Mouse (Mus musculus): Measurements from ENCODE around the gene Rmnd1.
"Not testable (repeated sequence)": the region's sequence is repeated elsewhere in the genome, so short reads cannot be mapped to it uniquely, and the experiment has no call there.

The Rmnd1 gene

GRCm38 (mm10) chr10:4432123-4432931 is at the start of gene Rmnd1, which contains the start of gene Armt1:
TSS of gene Rmnd1 (minus strand) at chr10:4432388.
TSS of gene Armt1 (plus strand) at chr10:4432467.
- peak; percentile 87 for ATAC-seq (ENCODE audit: low TSS enrichment)

GRCm38 (mm10) chr10:4481695-4482094 is 49.5 kb upstream of the Rmnd1 start:
- no peak for ATAC-seq (ENCODE audit: low TSS enrichment)

GRCm38 (mm10) chr10:4480929-4481328 is 48.7 kb upstream of the Rmnd1 start:
- no peak for ATAC-seq (ENCODE audit: low TSS enrichment)

GRCm38 (mm10) chr10:4476604-4477003 is 44.4 kb upstream of the Rmnd1 start:
- no peak for ATAC-seq (ENCODE audit: low TSS enrichment)

- no peak for ATAC-seq (ENCODE audit: low TSS enrichment)
Observed at GRCm38 (mm10) chr10:4475431-4475830, 43.2 kb upstream of the Rmnd1 start.

GRCm38 (mm10) chr10:4473591-4473993 is 41.4 kb upstream of the Rmnd1 start:
- ATAC-seq (ENCODE audit: low TSS enrichment) = no peak

GRCm38 (mm10) chr10:4469406-4469805 is 37.2 kb upstream of the Rmnd1 start:
- no peak for ATAC-seq (ENCODE audit: low TSS enrichment)

- ATAC-seq (ENCODE audit: low TSS enrichment) = no peak
Observed at GRCm38 (mm10) chr10:4465799-4466198, 33.6 kb upstream of the Rmnd1 start.

- ATAC-seq (ENCODE audit: low TSS enrichment) = no peak
Observed at GRCm38 (mm10) chr10:4460201-4460600, 28.0 kb upstream of the Rmnd1 start.

- no peak for ATAC-seq (ENCODE audit: low TSS enrichment)
Observed at GRCm38 (mm10) chr10:4456409-4456808, 24.2 kb upstream of the Rmnd1 start.

GRCm38 (mm10) chr10:4435416-4435815 is 3.2 kb upstream of the Rmnd1 start:
- ATAC-seq (ENCODE audit: low TSS enrichment) = no peak

- ATAC-seq (ENCODE audit: low TSS enrichment) = not testable (repeated sequence)
Observed at GRCm38 (mm10) chr10:4433871-4434270, 1.7 kb upstream of the Rmnd1 start.

GRCm38 (mm10) chr10:4432996-4433755 is 988 bp upstream of the Rmnd1 start:
- no peak for ATAC-seq (ENCODE audit: low TSS enrichment)

- peak; percentile 18 for ATAC-seq (ENCODE audit: low TSS enrichment)
Observed at GRCm38 (mm10) chr10:4431746-4432122, 454 bp downstream of the Rmnd1 start.

GRCm38 (mm10) chr10:4430826-4431225 is 1.4 kb downstream of the Rmnd1 start:
- ATAC-seq (ENCODE audit: low TSS enrichment) = 0 out of 2 replicates have a peak, but pooled peaks have one; percentile 6

- ATAC-seq (ENCODE audit: low TSS enrichment) = no peak
Observed at GRCm38 (mm10) chr10:4430399-4430798, 1.8 kb downstream of the Rmnd1 start.

- no peak for ATAC-seq (ENCODE audit: low TSS enrichment)
Observed at GRCm38 (mm10) chr10:4425245-4425644, 6.9 kb downstream of the Rmnd1 start.

- ATAC-seq (ENCODE audit: low TSS enrichment) = no peak
Observed at GRCm38 (mm10) chr10:4407191-4407590, 25.0 kb downstream of the Rmnd1 start.

- ATAC-seq (ENCODE audit: low TSS enrichment) = no peak
Observed at GRCm38 (mm10) chr10:4405511-4405910, 26.7 kb downstream of the Rmnd1 start.

GRCm38 (mm10) chr10:4404895-4405491 is 27.2 kb downstream of the Rmnd1 start:
- peak; percentile 50 for ATAC-seq (ENCODE audit: low TSS enrichment)

- ATAC-seq (ENCODE audit: low TSS enrichment) = no peak
Observed at GRCm38 (mm10) chr10:4398058-4398457, 34.1 kb downstream of the Rmnd1 start.

- peak; percentile 69 for ATAC-seq (ENCODE audit: low TSS enrichment)
Observed at GRCm38 (mm10) chr10:4395321-4395720, 36.9 kb downstream of the Rmnd1 start.

Measured in frontal cortex, adult (tissue).